Mouse (Mus musculus): ENCODE results near the gene Grip1.
A peak's percentile ranks its signal among the peaks of the same experiment; 100 is the strongest.
"Not testable (repeated sequence)": the region's sequence is repeated elsewhere in the genome, so short reads cannot be mapped to it uniquely, and the experiment has no call there.

Gene Grip1

GRCm38 (mm10) chr10:120061238-120062130, 607.9 kb downstream of the Grip1 start:
- DNase-seq (ENCODE audit: low spot score): no peak

- DNase-seq (ENCODE audit: low spot score): peak; percentile 48
Measured at GRCm38 (mm10) chr10:120064424-120064823, 610.8 kb downstream of the Grip1 start.

- DNase-seq (ENCODE audit: low spot score): no peak
Measured at GRCm38 (mm10) chr10:120066319-120066718, 612.7 kb downstream of the Grip1 start.

- DNase-seq (ENCODE audit: low spot score): no peak
Measured at GRCm38 (mm10) chr10:120077850-120078249, 624.2 kb downstream of the Grip1 start.

- DNase-seq (ENCODE audit: low spot score): no peak
Measured at GRCm38 (mm10) chr10:120092548-120092947, 638.9 kb downstream of the Grip1 start.

GRCm38 (mm10) chr10:120095136-120095535, 641.5 kb downstream of the Grip1 start:
- DNase-seq (ENCODE audit: low spot score): no peak

- no peak for DNase-seq (ENCODE audit: low spot score)
Measured at GRCm38 (mm10) chr10:120095716-120096115, 642.1 kb downstream of the Grip1 start.

- no peak for DNase-seq (ENCODE audit: low spot score)
Measured at GRCm38 (mm10) chr10:120097564-120097963, 643.9 kb downstream of the Grip1 start.

- DNase-seq (ENCODE audit: low spot score): no peak
Measured at GRCm38 (mm10) chr10:120100806-120101205, 647.2 kb downstream of the Grip1 start.

- no peak for DNase-seq (ENCODE audit: low spot score)
Measured at GRCm38 (mm10) chr10:120111691-120112319, 658.2 kb downstream of the Grip1 start.

GRCm38 (mm10) chr10:120112507-120113396, 659.1 kb downstream of the Grip1 start, which contains the start of gene Helb:
Helb (minus strand) TSS chr10:120112987.
- DNase-seq (ENCODE audit: low spot score): peak; percentile 98

GRCm38 (mm10) chr10:120113482-120113881, 659.9 kb downstream of the Grip1 start:
- not testable (repeated sequence) for DNase-seq (ENCODE audit: low spot score)

- DNase-seq (ENCODE audit: low spot score): no peak
Measured at GRCm38 (mm10) chr10:120113980-120114379, 660.4 kb downstream of the Grip1 start.

GRCm38 (mm10) chr10:120114493-120114892, 660.9 kb downstream of the Grip1 start:
- no peak for DNase-seq (ENCODE audit: low spot score)

GRCm38 (mm10) chr10:120115249-120115648, 661.6 kb downstream of the Grip1 start:
- no peak for DNase-seq (ENCODE audit: low spot score)

GRCm38 (mm10) chr10:120123721-120124120, 670.1 kb downstream of the Grip1 start:
- DNase-seq (ENCODE audit: low spot score): no peak

- DNase-seq (ENCODE audit: low spot score): peak; percentile 78
Measured at GRCm38 (mm10) chr10:120124801-120125464, 671.3 kb downstream of the Grip1 start.

- DNase-seq (ENCODE audit: low spot score): no peak
Measured at GRCm38 (mm10) chr10:120125465-120125857, 671.8 kb downstream of the Grip1 start.

GRCm38 (mm10) chr10:120128601-120129277, 675.1 kb downstream of the Grip1 start:
- DNase-seq (ENCODE audit: low spot score): no peak

GRCm38 (mm10) chr10:120130621-120131020, 677.0 kb downstream of the Grip1 start:
- DNase-seq (ENCODE audit: low spot score): peak; percentile 26

GRCm38 (mm10) chr10:120133697-120134096, 680.1 kb downstream of the Grip1 start:
- DNase-seq (ENCODE audit: low spot score): no peak

All from T-cell, adult 2 months (primary cell).